Mouse (Mus musculus) embryonic fibroblast, embryonic 13.5 days (primary cell): ENCODE results near the gene Clic4.

Experiments used
- CTCF ChIP-seq: IDR thresholded peaks from 2 replicates; pipeline ENCODE4 v1.5.1; 2011; ENCODE audit warnings: mild to moderate bottlenecking, control low read depth, low read length, moderate library complexity, borderline replicate concordance; ENCODE audit not compliant: insufficient read depth
- POLR2A ChIP-seq: IDR thresholded peaks from 2 replicates; pipeline ENCODE4 v1.6.1; 2011; ENCODE audit warnings: low read depth, mild to moderate bottlenecking, control low read depth, low read length, moderate library complexity

DNA sequence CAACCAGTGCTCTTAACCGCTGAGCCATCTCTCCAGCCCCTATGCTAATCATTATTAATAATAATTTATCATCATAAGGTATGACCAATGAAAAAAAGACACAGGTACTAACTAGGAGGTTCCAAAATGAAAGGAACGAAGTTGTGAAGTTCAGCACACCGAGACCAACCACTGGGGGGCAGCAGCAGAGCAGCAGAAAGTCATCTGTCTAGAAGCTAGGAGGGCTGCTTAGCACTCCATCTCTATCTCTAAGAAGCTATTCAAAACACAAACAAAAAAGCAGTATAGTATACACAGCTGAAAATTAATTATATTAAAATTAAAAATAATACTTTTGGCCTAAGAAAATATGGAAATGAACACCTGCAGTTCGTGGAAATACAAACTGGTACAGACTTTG, 53.0 kb downstream of the Clic4 start:
- TF ChIP-seq POLR2A (no peak), CTCF (peak; percentile 72; the same call in 1 of the 2 replicates)
